Mouse (Mus musculus): Measurements from ENCODE around the gene Diras2.

The Diras2 gene

GRCm38 (mm10) chr13:52457177-52457888 lies 73.7 kb downstream of the Diras2 start:
- no peak for DNase-seq

GRCm38 (mm10) chr13:52455329-52455728 lies 75.8 kb downstream of the Diras2 start:
- DNase-seq: no peak

GRCm38 (mm10) chr13:52454708-52455250 lies 76.3 kb downstream of the Diras2 start:
- no peak for DNase-seq
